Mouse (Mus musculus) megakaryocyte, embryonic 14.5 days (primary cell): ENCODE measurements around the gene Tdp2. TPM values are rescaled to one million over a fixed set of nuclear protein-coding genes. Genes with fewer than 3 reads are reported as not detected.
A peak's percentile ranks its signal among the peaks of the same experiment; 100 is the strongest.

Experiments used
- H3K27me3 ChIP-seq: replicated peaks from 2 replicates; pipeline ENCODE3; 2012; ENCODE audit warnings: inconsistent platforms
- H3K36me3 ChIP-seq: replicated peaks from 2 replicates; pipeline ENCODE3; 2012; ENCODE audit warnings: low read length, inconsistent platforms, mixed read lengths
- H3K4me1 ChIP-seq: 2 replicates; pipeline ENCODE4 v1.6.1; 2012; ENCODE audit warnings: inconsistent platforms
- H3K4me3 ChIP-seq: replicated peaks from 2 replicates; pipeline ENCODE3; 2012; ENCODE audit warnings: moderate library complexity, mild to moderate bottlenecking, inconsistent platforms
- H3K9me3 ChIP-seq: 2 replicates; pipeline ENCODE4 v1.6.1; 2012; ENCODE audit warnings: inconsistent platforms
- FLI1 ChIP-seq: IDR thresholded peaks from 2 replicates; pipeline ENCODE4 v1.6.1; 2012; ENCODE audit warnings: low read length, inconsistent platforms, mixed read lengths
- GATA1 ChIP-seq: IDR thresholded peaks from 3 replicates; pipeline ENCODE4 v1.6.1; 2012; ENCODE audit warnings: mixed read lengths, low read length, inconsistent platforms, borderline replicate concordance
- polyA plus RNA-seq: library from polyadenylated mRNA; stranded (reverse); fragments of >175 nt; gene quantifications from 2 replicates; pipeline ENCODE4 v1.2.3, GENCODE M21; 2012; ENCODE audit warnings: low replicate concordance; ENCODE audit not compliant: insufficient read depth

Gene Tdp2
- polyA plus RNA-seq, 1 experiment, result 20.5 TPM

DNA sequence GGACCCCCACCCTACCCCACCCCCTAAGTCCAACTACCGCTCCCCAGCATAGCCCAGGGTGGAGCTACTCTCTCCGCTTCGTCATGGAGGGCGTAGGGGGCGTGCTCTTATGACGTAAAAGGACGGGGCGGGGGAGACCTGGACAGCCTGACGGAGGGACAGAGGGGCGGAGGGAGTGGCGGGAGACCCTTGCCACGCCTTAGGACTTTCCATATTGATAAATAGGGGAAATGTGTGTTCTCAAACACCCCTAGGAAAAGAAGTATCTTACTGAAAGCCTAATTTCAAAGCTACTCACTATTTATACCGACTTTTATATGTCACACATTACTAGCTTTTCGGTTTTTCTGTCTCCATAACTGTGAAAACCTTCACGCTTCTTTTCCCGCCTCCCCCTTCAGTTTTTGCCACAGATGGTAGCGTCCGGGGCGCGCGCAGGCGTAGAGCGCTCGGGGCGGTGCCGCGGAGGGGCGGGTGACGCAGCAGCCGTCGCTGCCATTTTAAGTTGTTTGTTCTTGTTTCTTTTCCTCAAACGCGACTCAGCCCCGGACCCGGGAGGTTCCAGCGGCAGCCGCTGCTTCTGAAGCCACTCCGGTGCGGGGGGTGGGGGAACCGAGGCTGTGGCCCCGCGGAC lies 30.7 kb upstream of the Tdp2 start:
- H3K27me3 ChIP-seq, result no peaks in the 10 kb centered on the region
- TF ChIP-seq GATA1 (no peak), FLI1 (no peak)
- H3K4me3 ChIP-seq, result peak overlapping the region; percentile 99
- H3K4me1 ChIP-seq, result peaks cover 40% of the 10 kb centered on the region
- peaks cover 27% of the 10 kb centered on the region for H3K36me3 ChIP-seq
- H3K9me3 ChIP-seq, result no peaks in the 10 kb centered on the region

DNA sequence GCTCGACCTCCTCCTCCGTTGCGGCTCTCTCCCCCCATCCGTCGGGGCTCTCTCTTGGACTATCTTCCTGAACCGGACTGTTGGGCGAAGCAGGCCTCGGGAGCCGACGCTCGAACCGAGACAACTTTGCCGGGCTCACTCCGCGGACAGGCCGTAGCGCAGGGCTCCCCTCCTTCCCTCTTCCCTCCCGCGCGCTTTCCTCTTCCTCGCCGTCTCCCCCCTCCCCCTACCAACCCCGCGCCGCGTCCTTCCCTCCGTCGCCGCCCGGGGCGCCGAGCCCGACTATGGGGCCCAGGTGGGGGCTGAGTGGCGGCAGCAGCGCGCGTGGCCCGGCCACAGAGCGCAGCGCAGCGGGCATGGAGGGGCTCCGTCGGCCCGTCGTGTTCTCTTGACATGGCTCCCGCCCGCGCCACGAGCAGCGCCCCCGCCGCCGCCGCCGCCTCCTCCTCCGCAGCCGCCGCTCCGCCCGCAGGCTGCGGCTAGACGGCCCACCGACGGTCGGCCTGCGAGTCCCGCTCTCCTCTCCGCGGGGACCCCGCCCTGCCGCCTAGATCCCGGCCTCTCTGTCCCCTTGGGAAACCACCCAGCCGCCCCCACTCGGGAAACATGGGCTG lies 30.1 kb upstream of the Tdp2 start, which contains the start of gene BC005537:
TSS of gene BC005537 (plus strand) at position 350 of the 614 bp plus-strand sequence.
- Histone ChIP-seq H3K27me3 (no peaks in the 10 kb centered on the region), H3K36me3 (peaks cover 33% of the 10 kb centered on the region), H3K9me3 (no peaks in the 10 kb centered on the region), H3K4me3 (peak within 1 kb of the TSS; percentile 99), H3K4me1 (peaks cover 44% of the 10 kb centered on the region)
- TF ChIP-seq FLI1 (no peak), GATA1 (no peak)

DNA sequence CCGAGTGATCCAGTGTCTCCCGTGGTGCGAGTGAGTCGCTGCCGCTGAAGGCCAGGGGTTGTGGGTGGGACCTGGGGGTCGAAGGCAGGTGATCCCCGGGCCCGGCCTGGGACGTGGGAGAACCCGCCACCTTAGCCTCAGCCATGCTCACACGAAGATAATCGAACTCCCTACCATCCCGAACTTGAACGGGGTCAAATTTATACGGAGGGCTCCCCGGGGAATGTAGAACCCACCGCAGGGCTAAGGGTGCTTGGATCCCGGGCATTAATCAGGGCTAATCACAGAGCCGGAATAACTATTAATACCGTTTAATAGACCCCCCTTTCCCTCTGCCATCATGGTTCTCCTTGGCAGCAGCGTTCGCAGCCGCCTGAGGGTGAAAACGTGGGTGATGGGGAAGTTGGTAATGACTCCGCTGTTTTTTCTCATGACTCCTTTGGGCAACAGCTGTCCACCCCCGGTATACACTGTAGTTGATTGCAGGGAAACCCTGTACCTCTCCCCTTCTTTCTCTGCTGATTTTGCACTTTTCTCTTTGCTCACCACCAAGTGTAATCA lies 29.3 kb upstream of the Tdp2 start:
- peak overlapping the region; percentile 99 for H3K4me3 ChIP-seq
- no peaks in the 10 kb centered on the region for H3K9me3 ChIP-seq

GRCm38 (mm10) chr13:24803196-24803595 lies 28.3 kb upstream of the Tdp2 start:
- TF ChIP-seq FLI1 (no peak), GATA1 (no peak)
- Histone ChIP-seq H3K4me1 (peaks cover 46% of the 10 kb centered on the region), H3K4me3 (peak overlapping the region; percentile 99), H3K27me3 (no peaks in the 10 kb centered on the region), H3K9me3 (no peaks in the 10 kb centered on the region), H3K36me3 (peaks cover 51% of the 10 kb centered on the region)

More for the DNA sequence above, 29.3 kb upstream of the Tdp2 start:
- Histone ChIP-seq H3K4me1 (peaks cover 47% of the 10 kb centered on the region), H3K27me3 (no peaks in the 10 kb centered on the region), H3K36me3 (peaks cover 41% of the 10 kb centered on the region)
- TF ChIP-seq FLI1 (no peak), GATA1 (no peak)

DNA sequence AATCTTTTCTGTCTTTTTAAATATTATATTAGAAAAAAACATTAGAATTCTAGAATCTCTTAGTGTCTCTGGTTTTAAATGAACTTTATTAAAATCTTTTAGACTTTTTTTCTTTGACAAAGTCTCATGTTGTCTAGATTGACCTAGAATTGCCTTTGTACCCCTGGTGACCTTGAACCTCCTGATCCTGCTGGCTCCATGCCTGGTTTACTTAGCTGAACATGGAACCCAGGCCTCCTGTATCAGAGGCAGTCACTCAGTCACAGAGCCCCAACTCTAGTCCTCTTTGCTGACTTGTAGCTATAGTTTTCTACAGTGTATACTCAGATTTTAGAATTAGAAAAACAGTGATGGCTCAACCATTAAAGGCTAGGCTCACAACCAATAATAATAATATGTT lies 25.4 kb upstream of the Tdp2 start:
- H3K36me3 ChIP-seq, result peaks cover 80% of the 10 kb centered on the region
- no peak for TF ChIP-seq GATA1
- TF ChIP-seq FLI1, result no peak
- no peaks in the 10 kb centered on the region for H3K9me3 ChIP-seq
- H3K27me3 ChIP-seq, result no peaks in the 10 kb centered on the region
- peaks cover 38% of the 10 kb centered on the region for H3K4me1 ChIP-seq
- H3K4me3 ChIP-seq, result no peak overlapping the region

DNA sequence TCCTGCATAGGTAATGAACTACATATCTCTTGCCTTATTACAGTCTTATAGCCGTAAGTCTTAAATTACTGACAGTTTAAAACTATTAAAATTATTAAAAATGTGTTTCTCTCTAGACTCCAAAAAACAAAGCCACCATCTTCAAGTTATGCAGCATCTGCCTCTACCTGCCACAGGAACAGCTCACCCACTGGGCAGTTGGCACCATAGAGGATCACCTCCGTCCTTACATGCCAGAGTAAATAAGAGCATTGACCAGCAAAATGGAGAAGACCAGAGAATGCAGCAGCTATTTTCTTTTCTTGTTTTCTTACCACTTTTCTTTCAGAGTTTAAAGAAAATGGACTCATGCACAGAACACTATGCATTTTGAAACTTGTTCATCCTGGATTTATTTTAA lies 19.0 kb upstream of the Tdp2 start:
- peaks cover 98% of the 10 kb centered on the region for H3K36me3 ChIP-seq
- H3K4me3 ChIP-seq, result no peak overlapping the region
- peaks cover 26% of the 10 kb centered on the region for H3K4me1 ChIP-seq
- H3K27me3 ChIP-seq, result no peaks in the 10 kb centered on the region
- TF ChIP-seq FLI1 (no peak), GATA1 (no peak)
- no peaks in the 10 kb centered on the region for H3K9me3 ChIP-seq

GRCm38 (mm10) chr13:24814616-24815015 lies 16.9 kb upstream of the Tdp2 start:
- Histone ChIP-seq H3K27me3 (no peaks in the 10 kb centered on the region), H3K9me3 (no peaks in the 10 kb centered on the region), H3K4me3 (no peak overlapping the region), H3K36me3 (peaks cover 96% of the 10 kb centered on the region), H3K4me1 (peaks cover 25% of the 10 kb centered on the region)
- TF ChIP-seq FLI1, result no peak
- TF ChIP-seq GATA1, result no peak

DNA sequence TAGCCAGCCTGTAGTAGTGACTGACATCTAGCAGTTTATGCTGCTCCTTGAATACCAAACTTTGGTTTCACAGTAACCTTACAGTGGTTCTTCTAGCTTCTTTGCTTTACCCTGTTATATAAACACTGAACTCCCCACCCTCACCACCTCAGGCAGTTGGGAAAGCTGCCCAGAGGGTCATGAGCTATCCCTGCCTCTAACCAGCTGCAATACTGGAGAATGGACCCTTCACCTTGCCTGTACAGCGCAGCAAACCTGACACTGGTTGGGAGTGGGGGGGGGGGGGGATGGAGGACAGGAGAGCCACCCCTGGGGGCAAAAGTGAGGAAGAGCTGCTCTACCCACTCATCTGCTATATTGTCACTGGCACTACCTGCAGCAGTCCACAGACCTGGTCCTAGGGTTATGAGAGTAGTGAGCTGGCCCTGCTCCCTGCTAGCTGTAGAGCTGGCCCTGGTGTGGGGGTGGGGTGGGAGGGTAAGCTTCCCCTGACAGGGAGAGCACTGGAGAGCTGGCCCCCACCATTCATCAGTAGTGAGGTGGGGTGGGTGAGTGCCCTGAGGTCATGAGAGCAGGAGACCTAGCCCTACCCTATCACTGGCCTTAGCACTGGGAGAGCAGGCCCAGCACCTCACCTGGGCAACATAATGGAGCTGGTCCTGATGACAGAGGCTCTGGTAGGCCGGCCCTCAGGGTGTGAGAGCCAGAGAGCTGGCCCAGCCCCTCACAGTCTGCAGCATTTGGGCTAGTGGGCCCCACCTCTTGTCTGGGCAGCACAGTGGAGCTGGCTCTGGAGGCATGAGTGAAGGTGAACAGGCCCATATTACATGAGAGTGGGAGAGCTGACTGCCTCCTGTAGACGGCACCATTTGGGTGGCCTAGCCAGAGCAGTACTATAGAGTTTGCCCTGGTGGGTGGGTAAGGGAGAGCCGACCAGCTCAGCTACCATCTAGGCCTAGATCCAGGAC lies 15.1 kb upstream of the Tdp2 start:
- no peaks in the 10 kb centered on the region for H3K9me3 ChIP-seq
- peak overlapping the region; percentile 12 for H3K4me3 ChIP-seq
- TF ChIP-seq FLI1, result no peak
- no peak for TF ChIP-seq GATA1
- H3K36me3 ChIP-seq, result peaks cover 91% of the 10 kb centered on the region
- H3K4me1 ChIP-seq, result peaks cover 15% of the 10 kb centered on the region
- H3K27me3 ChIP-seq, result no peaks in the 10 kb centered on the region

- peaks cover 16% of the 10 kb centered on the region for H3K4me1 ChIP-seq
- peaks cover 73% of the 10 kb centered on the region for H3K36me3 ChIP-seq
- H3K27me3 ChIP-seq, result no peaks in the 10 kb centered on the region
- TF ChIP-seq FLI1, result no peak
- no peak for TF ChIP-seq GATA1
- H3K9me3 ChIP-seq, result no peaks in the 10 kb centered on the region
- no peak overlapping the region for H3K4me3 ChIP-seq
Observed at GRCm38 (mm10) chr13:24819931-24820330, 11.5 kb upstream of the Tdp2 start.

DNA sequence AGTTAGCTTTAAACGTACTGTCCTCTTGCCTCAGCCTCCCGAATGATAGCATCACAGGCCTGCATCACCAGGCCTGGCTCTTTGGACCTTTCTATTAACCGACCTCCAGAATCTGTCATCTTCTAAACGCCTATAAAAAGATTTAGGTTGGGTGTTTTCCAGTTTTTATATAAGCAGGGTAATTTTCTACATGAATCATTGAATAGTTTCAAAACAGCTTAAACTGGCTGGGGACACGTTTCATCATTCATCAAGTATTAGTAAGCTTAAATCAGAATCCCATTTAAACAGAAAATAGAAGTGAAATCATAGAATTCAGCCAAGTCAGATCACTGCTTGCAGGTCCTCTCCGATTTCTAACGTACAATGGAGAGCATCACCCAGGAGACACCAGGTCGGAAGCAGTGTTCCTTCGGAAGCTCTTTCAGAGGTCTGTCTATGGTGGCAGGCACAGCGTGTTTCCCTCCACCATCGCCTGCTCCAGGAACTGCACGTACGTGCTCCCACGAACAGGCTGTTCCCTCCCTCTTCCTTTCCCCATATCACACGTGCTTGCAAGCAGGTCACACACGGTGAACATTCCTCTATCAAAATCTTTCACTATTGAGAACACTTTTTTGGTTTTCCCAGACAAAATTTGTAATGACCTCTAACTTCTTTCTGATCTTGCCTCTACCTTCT lies 8.7 kb upstream of the Tdp2 start:
- peaks cover 3% of the 10 kb centered on the region; the same call in 1 of the 2 replicates for H3K4me1 ChIP-seq
- H3K4me3 ChIP-seq, result no peak overlapping the region
- H3K27me3 ChIP-seq, result no peaks in the 10 kb centered on the region
- TF ChIP-seq FLI1, result no peak
- no peak for TF ChIP-seq GATA1
- peaks cover 54% of the 10 kb centered on the region for H3K36me3 ChIP-seq
- H3K9me3 ChIP-seq, result no peaks in the 10 kb centered on the region
